Mouse (Mus musculus) activated CD4-positive, CD25-positive, alpha-beta regulatory T cell (primary cell): ENCODE results near the gene Osbpl8. TPM values are rescaled to one million over a fixed set of nuclear protein-coding genes. Genes with fewer than 3 reads are reported as not detected.

ENCODE experiments used
- polyA plus RNA-seq, 2 experiments: library from polyadenylated mRNA; unstranded; fragments of 100-300 nt; shearing (Covaris generic); gene quantifications; one replicate each; pipeline ENCODE4 v1.2.1; 2017

The Osbpl8 gene
- polyA plus RNA-seq: 10 to 100 TPM; 36.5 to 47.9 TPM

DNA sequence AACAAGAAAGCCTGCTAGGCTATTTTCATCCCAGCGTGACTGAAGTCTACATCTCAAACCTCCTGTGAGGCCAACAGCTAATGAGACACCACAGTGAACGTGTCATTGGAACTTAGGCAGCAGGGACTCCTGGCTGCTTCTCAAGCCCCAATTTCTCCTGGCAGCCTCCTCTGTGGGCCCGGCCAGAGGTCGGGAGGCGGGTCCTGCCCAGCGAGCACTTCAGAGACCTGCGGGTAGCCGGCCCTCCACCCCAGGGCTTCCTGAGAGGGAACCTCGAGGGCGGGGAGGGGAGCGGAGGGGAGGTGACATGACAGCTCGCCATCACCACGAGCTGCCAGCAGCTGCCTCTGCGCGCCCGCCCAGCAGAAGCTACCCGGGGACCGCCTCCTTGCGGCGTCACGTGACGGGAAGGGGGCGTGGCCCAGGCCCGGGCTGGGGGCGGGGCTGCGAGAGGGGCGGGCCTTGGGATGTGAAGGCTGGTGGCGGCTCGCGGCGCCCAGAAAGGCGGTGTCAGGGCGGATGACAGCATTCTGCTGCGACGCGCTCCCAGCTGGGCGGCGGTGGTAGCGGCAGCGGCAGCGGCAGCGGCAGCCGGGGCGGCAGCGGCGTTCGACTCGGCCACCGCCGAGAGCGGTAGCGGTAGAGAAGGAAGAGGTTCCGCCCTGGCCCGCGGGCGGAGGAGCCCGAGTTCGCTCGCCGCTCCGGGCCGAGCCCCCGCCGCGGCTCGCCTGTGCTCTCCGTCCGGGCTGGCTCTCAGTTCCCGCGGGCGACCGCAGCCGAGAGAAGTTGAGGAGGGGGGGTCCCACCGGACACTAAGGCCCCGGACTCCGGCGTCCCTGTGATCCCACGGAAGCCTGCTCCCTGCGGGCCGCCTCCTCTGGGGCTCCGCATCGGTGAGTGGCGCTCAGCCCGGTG is at the start of gene Osbpl8:
Gene Osbpl8, plus strand, starts transcription at position 449 of the 915 bp plus-strand sequence.

DNA sequence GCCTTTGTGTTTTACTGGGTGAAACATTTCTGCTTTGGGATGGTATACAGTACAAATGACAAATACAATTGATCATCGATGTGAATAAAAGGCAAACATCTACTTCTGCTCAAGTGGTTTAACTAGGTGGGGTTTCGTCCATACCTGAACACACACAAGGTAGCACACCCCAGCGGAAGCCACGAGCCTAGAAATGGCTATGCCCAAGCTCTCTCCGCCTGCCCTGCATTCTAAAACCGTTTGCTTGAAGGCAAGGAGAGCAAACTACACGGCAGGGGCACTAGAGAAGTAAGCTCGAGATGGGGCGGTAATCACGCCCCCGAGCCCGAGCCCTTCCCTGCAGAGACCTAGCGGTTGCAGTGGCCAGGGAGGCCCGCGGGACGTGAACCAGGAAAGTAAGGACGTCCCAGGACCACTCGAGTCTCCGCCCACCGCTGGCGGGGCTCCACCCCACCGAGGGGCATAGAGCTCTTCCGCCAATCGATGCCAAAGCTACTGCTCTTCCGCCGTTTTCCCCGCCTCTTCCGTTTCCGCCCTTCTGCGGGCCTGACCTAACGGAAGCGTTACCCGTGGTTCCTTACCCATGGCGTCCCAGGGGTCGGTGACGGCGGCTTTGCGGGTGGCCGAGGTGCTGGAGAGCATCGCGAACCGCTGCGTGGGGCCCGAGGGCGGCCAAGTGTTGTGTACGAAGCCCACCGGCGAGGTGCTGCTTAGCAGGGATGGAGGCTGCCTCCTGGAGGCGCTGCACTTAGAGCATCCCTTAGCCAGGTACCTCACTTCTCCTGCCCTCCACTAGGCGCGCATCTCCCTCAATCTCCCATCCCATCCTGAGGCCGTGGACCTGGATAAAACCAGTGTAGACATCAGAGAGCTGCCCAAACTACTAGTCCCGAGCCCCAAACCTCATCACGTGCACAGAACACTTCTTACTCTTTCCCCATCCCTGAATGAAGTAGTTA is 133.9 kb downstream of the Osbpl8 start, which contains the start of gene Bbs10:
Gene Bbs10, plus strand, starts transcription at position 540 of the 959 bp plus-strand sequence.

Other genes with a start within 250 kb of the Osbpl8 start
- 10 to 100 TPM in 1 of 2 experiments, 1 to 10 TPM in 1; 3.1 to 11.6 TPM for gene Csrp2, start 245.0 kb upstream of the Osbpl8 start, polyA plus RNA-seq
- 10 to 100 TPM; 27.6 to 32.0 TPM for gene Zdhhc17, start 154.6 kb upstream of the Osbpl8 start, polyA plus RNA-seq
- gene Bbs10, start 133.9 kb downstream of the Osbpl8 start, polyA plus RNA-seq: 1 to 10 TPM; 1.1 to 1.4 TPM